In the genomic region with DNA sequence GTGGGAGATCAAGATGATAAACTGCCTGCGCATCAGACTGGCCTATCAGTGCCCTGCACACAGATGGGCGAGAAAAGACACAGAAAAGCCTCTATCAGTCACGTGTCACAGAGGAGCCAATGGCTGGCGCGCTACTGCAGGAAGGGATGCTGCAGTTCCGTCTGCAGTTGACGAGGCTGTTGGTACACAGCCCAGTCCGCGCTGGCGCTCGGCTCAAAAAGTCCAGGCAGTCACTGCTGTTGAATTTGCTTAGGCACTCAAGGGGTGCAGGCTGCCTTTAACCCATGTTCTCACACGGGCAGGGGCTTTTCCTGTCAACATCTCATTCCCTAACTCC, we compare ENCODE assay signal across 9 mouse cellular contexts.
DNase-seq lines count a peak whose midpoint lies in the region; ATAC-seq lines count a peak whose summit lies in the region.
"Had no signal": no experiment of that assay in that cellular context is flagged by ENCODE, and none has a peak within 500 bp of the region (broad histone marks: within the 10 kb centered on the region; RNA-seq: fewer than 3 reads in every experiment).

No protein-coding gene starts in this region.

- peak overlapping the region; percentile 59 for H3K9ac ChIP-seq in intestine, embryonic 16.5 days (ENCODE audit: low read depth, low read length)
- peak overlapping the region; percentile 34 for H3K9ac ChIP-seq in limb, embryonic 11.5 days (ENCODE audit: low read length)
- H3K9ac ChIP-seq in midbrain, embryonic 14.5 days (replicated peaks; ENCODE audit: low read length): peak overlapping the region; percentile 49
- H3K9ac ChIP-seq in stomach, embryonic 14.5 days (replicated peaks; ENCODE audit: low read depth, low read length): 0 out of 2 replicates have a peak overlapping the region, but pooled peaks have one; percentile 4

- no peaks in the 10 kb centered on the region for H3K36me3 ChIP-seq in intestine, embryonic 16.5 days (ENCODE audit: control insufficient read depth, insufficient read depth, low read length)
- no peaks in the 10 kb centered on the region for H3K36me3 ChIP-seq in limb, embryonic 11.5 days (ENCODE audit: control insufficient read depth, insufficient read depth, low read length)
- no peaks in the 10 kb centered on the region for H3K36me3 ChIP-seq in midbrain, embryonic 14.5 days (ENCODE audit: control insufficient read depth, insufficient read depth, low read length)
- H3K36me3 ChIP-seq in stomach, embryonic 14.5 days (ENCODE audit: control insufficient read depth, insufficient read depth, low read length): no peaks in the 10 kb centered on the region

- 11% methylated on average over 12 of the region's 12 CpGs for WGBS in intestine, embryonic 16.5 days
- WGBS in limb, embryonic 11.5 days: 6% methylated on average over 12 of the region's 12 CpGs
- WGBS in midbrain, embryonic 14.5 days: 2% methylated on average over 12 of the region's 12 CpGs
- 2% methylated on average over 12 of the region's 12 CpGs for WGBS in stomach, embryonic 14.5 days

- DNase-seq in adrenal gland, postnatal 25 days: peak; percentile 73
- DNase-seq in embryo, embryonic 11.5 days (ENCODE audit: low read depth, low spot score): peak; percentile 54
- peak; percentile 48 to 77 for DNase-seq in gastrocnemius, postnatal 4 days (ENCODE audit: low spot score in 2 of 2)
- peak; percentile 74 for DNase-seq in limb, embryonic 11.5 days (ENCODE audit: low spot score)
- peak; percentile 94 for DNase-seq in midbrain, embryonic 14.5 days

- H3K4me1 ChIP-seq in intestine, embryonic 16.5 days (ENCODE audit: control insufficient read depth, insufficient read depth, low read length): no peaks in the 10 kb centered on the region
- no peaks in the 10 kb centered on the region for H3K4me1 ChIP-seq in limb, embryonic 11.5 days (ENCODE audit: control insufficient read depth, insufficient read depth, low read length)
- H3K4me1 ChIP-seq in midbrain, embryonic 14.5 days (ENCODE audit: control insufficient read depth, insufficient read depth, low read length): peaks cover 16% of the 10 kb centered on the region
- 0 out of 2 replicates have a peak, but pooled peaks cover 4% of the 10 kb centered on the region for H3K4me1 ChIP-seq in stomach, embryonic 14.5 days (ENCODE audit: control insufficient read depth, insufficient read depth, low read length)

- ATAC-seq in intestine, embryonic 16.5 days: peak; percentile 98
- peak; percentile 95 for ATAC-seq in limb, embryonic 11.5 days (ENCODE audit: insufficient number of reproducible peaks, low FRiP score, low TSS enrichment, low read depth)
- ATAC-seq in midbrain, embryonic 14.5 days (ENCODE audit: low FRiP score, low TSS enrichment): peak; percentile 100
- peak; percentile 95; the same call in 1 of the 2 replicates for ATAC-seq in stomach, embryonic 14.5 days (ENCODE audit: insufficient number of reproducible peaks, insufficient read depth, low FRiP score, low read depth)
- ATAC-seq in erythroblast, adult 5-6 weeks (replicated peaks; ENCODE audit: low FRiP score, poor library complexity, severe bottlenecking): no peak

- H3K9me3 ChIP-seq in intestine, embryonic 16.5 days (ENCODE audit: control insufficient read depth, low read length): no peaks in the 10 kb centered on the region
- H3K9me3 ChIP-seq in limb, embryonic 11.5 days (ENCODE audit: control insufficient read depth, low read length): no peaks in the 10 kb centered on the region
- no peaks in the 10 kb centered on the region for H3K9me3 ChIP-seq in midbrain, embryonic 14.5 days (ENCODE audit: control insufficient read depth, low read length)
- H3K9me3 ChIP-seq in stomach, embryonic 14.5 days (ENCODE audit: control insufficient read depth, low read depth, low read length): no peaks in the 10 kb centered on the region

- H3K27ac ChIP-seq in intestine, embryonic 16.5 days (ENCODE audit: low read length): no peak overlapping the region
- H3K27ac ChIP-seq in limb, embryonic 11.5 days (replicated peaks; ENCODE audit: low read depth, low read length): no peak overlapping the region
- H3K27ac ChIP-seq in midbrain, embryonic 14.5 days (replicated peaks; ENCODE audit: low read depth, low read length): peak overlapping the region; percentile 85
- no peak overlapping the region for H3K27ac ChIP-seq in stomach, embryonic 14.5 days (ENCODE audit: low read length)

- H3K4me3 ChIP-seq in intestine, embryonic 16.5 days (ENCODE audit: low read length): peak overlapping the region; percentile 30
- H3K4me3 ChIP-seq in limb, embryonic 11.5 days (ENCODE audit: low read depth, low read length): peak overlapping the region; percentile 25
- peak overlapping the region; percentile 33 for H3K4me3 ChIP-seq in midbrain, embryonic 14.5 days (replicated peaks; ENCODE audit: low read depth, low read length)
- peak overlapping the region; percentile 20 for H3K4me3 ChIP-seq in stomach, embryonic 14.5 days (ENCODE audit: low read depth, low read length)
- H3K4me3 ChIP-seq: erythroblast, embryonic 14.5 days had no signal

- no peaks in the 10 kb centered on the region for H3K27me3 ChIP-seq in intestine, embryonic 16.5 days (replicated peaks; ENCODE audit: control insufficient read depth, insufficient read depth, low read length)
- no peaks in the 10 kb centered on the region for H3K27me3 ChIP-seq in limb, embryonic 11.5 days (ENCODE audit: control insufficient read depth, insufficient read depth, low read length)
- H3K27me3 ChIP-seq in midbrain, embryonic 14.5 days (ENCODE audit: control insufficient read depth, insufficient read depth, low read length): no peaks in the 10 kb centered on the region
- no peaks in the 10 kb centered on the region for H3K27me3 ChIP-seq in stomach, embryonic 14.5 days (ENCODE audit: control insufficient read depth, insufficient read depth, low read length)

- H3K4me2 ChIP-seq in intestine, embryonic 16.5 days (ENCODE audit: low read depth, low read length): peak overlapping the region; percentile 56
- peak overlapping the region; percentile 49 for H3K4me2 ChIP-seq in limb, embryonic 11.5 days (ENCODE audit: low read depth, severe bottlenecking)
- H3K4me2 ChIP-seq in midbrain, embryonic 14.5 days (ENCODE audit: low read length): peak overlapping the region; percentile 59
- peak overlapping the region; percentile 49 for H3K4me2 ChIP-seq in stomach, embryonic 14.5 days (replicated peaks; ENCODE audit: low read depth, low read length)

Comparison
In these comparisons a context has a peak if more than half of its experiments do, and no peak if none do; other contexts are left out.
1. H3K9ac ChIP-seq: peak in every context shown above with its lines; median percentile 59 in intestine, embryonic 16.5 days; 49 in midbrain, embryonic 14.5 days; 34 in limb, embryonic 11.5 days; 4 in stomach, embryonic 14.5 days.